Mouse (Mus musculus): ENCODE results near the gene Gm13090.

Gm13090 gene

DNA sequence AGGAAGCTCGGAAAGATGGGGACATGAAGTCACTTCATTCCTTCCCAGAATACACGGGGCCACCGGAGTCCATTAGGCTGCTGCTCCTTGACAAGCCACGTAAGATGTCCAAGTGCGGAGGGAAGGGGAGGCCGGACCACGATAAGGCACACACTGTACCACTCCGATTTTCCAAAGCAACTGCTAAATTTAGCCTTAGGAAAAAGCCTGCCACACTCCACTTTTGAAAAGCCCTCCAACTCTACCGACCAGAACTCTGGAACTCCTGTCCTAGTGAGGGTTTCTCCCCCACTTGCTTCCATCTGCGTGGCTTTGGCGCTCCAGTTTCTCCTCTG lies 7.7 kb downstream of the Gm13090 start:
- no peak for DNase-seq (ENCODE audit: low spot score)

DNA sequence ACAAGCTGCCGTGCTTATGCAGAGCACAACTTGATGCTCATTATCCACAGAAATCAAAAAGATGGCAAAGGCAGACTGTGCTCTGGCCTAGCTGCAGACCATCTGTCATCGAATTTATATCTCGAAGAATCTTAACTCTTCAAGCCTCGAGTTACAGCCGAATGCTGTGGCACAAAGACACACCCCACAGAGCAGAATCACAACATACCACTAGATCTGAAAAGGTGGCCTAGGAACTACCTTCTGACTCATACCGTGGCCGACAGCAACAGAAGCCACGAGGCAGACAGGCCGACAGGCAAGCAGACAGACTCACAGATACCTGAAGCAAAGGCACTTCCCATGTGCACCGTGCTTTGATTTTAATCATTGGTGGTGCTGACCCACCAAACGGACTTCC lies 14.3 kb downstream of the Gm13090 start:
- DNase-seq (ENCODE audit: low spot score): no peak

GRCm38 (mm10) chr4:151104147-151104546 lies 14.8 kb downstream of the Gm13090 start:
- DNase-seq (ENCODE audit: low spot score): no peak

GRCm38 (mm10) chr4:151105886-151106285 lies 16.5 kb downstream of the Gm13090 start:
- no peak for DNase-seq (ENCODE audit: low spot score)

GRCm38 (mm10) chr4:151106468-151106867 lies 17.1 kb downstream of the Gm13090 start:
- DNase-seq (ENCODE audit: low spot score): no peak

GRCm38 (mm10) chr4:151107131-151108001 lies 18.0 kb downstream of the Gm13090 start:
- DNase-seq (ENCODE audit: low spot score): no peak

- peak; percentile 23 for DNase-seq (ENCODE audit: low spot score)
Observed at GRCm38 (mm10) chr4:151108028-151108771, 18.8 kb downstream of the Gm13090 start.

GRCm38 (mm10) chr4:151108834-151109241 lies 19.5 kb downstream of the Gm13090 start:
- no peak for DNase-seq (ENCODE audit: low spot score)

GRCm38 (mm10) chr4:151111226-151111625 lies 21.9 kb downstream of the Gm13090 start:
- DNase-seq (ENCODE audit: low spot score): no peak

GRCm38 (mm10) chr4:151114574-151114973 lies 25.2 kb downstream of the Gm13090 start:
- no peak for DNase-seq (ENCODE audit: low spot score)

- DNase-seq (ENCODE audit: low spot score): no peak
Observed at GRCm38 (mm10) chr4:151118883-151119282, 29.5 kb downstream of the Gm13090 start.

- no peak for DNase-seq (ENCODE audit: low spot score)
Observed at GRCm38 (mm10) chr4:151127636-151128548, 38.5 kb downstream of the Gm13090 start.

- DNase-seq (ENCODE audit: low spot score): no peak
Observed at GRCm38 (mm10) chr4:151128641-151129541, 39.5 kb downstream of the Gm13090 start.

- DNase-seq (ENCODE audit: low spot score): no peak
Observed at GRCm38 (mm10) chr4:151129725-151130557, 40.6 kb downstream of the Gm13090 start.

DNA sequence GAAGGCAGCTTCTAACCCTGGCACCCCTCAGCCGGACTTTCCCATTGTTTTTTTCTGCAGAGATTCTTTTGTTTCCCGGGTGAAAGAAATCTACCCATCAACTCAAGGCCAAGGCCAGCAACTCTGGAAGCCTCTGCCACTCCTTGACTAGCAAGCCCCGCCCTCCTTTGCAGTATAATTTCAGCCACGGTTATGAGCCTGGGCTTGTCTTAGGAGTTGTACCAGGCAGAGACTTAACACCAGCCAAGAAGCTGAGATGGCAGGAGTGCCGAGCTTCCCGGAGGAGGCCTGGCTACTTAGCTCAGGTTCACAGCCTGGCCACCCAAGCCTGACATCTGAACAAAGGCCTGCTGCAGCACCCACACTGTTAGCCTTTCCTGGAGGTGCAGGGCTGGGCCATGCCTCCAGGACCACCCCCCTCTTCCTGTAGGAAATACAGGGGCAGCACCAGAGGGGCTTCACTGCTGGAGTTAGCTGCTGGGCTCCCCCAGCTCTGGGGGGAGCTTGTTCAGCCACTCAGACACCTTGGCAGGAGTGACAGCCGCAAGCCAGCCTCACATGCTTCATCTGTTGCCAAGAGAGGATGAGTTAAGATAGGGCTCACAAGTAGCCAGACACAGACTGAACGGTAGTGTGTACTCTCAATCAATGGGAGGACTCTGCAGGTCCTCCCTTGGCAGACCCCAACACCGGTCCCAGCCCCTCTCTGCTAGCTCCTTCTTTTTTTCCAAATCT lies 41.6 kb downstream of the Gm13090 start:
- DNase-seq (ENCODE audit: low spot score): no peak

- no peak for DNase-seq (ENCODE audit: low spot score)
Observed at GRCm38 (mm10) chr4:151132493-151132892, 43.1 kb downstream of the Gm13090 start.

- no peak for DNase-seq (ENCODE audit: low spot score)
Observed at GRCm38 (mm10) chr4:151133760-151134159, 44.4 kb downstream of the Gm13090 start.

GRCm38 (mm10) chr4:151135491-151135890 lies 46.1 kb downstream of the Gm13090 start:
- no peak for DNase-seq (ENCODE audit: low spot score)

DNA sequence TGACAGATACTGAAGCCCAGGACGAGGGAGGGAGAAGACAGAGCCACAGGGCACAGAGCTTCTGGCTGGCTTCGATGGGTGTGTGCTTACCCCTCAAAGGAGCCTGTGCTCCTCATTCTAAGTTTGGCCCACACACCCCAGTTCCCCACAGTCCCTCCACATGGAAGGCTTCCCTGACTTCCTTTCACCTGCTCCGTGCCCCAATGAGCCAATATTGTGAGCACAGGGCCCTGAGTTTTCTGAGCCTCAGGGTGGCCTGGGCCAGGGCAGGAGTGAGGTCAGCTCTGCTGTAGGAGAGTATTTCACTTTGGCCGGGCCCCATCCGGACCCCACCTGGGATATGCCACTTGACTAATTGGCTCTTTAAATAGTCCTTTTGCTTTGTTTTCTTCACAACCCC lies 48.3 kb downstream of the Gm13090 start:
- DNase-seq (ENCODE audit: low spot score): no peak

- no peak for DNase-seq (ENCODE audit: low spot score)
Observed at GRCm38 (mm10) chr4:151138135-151138534, 48.8 kb downstream of the Gm13090 start.

All from spleen, adult 12 weeks (tissue).